Mouse (Mus musculus) megakaryocyte, embryonic 14.5 days (primary cell): ENCODE measurements at regions not wholly inside any gene's neighbourhood (a gene's known extent, or its start where the extent isn't known, plus 50 kb on each side); places are given as distances from the start of the nearest gene placed in this dataset.

Source experiments
- H3K27me3 ChIP-seq: replicated peaks from 2 replicates; pipeline ENCODE3; 2012; ENCODE audit warnings: inconsistent platforms
- H3K36me3 ChIP-seq: replicated peaks from 2 replicates; pipeline ENCODE3; 2012; ENCODE audit warnings: low read length, inconsistent platforms, mixed read lengths
- H3K4me1 ChIP-seq: 2 replicates; pipeline ENCODE4 v1.6.1; 2012; ENCODE audit warnings: inconsistent platforms
- H3K4me3 ChIP-seq: replicated peaks from 2 replicates; pipeline ENCODE3; 2012; ENCODE audit warnings: moderate library complexity, mild to moderate bottlenecking, inconsistent platforms
- H3K9me3 ChIP-seq: 2 replicates; pipeline ENCODE4 v1.6.1; 2012; ENCODE audit warnings: inconsistent platforms
- FLI1 ChIP-seq: IDR thresholded peaks from 2 replicates; pipeline ENCODE4 v1.6.1; 2012; ENCODE audit warnings: low read length, inconsistent platforms, mixed read lengths
- GATA1 ChIP-seq: IDR thresholded peaks from 3 replicates; pipeline ENCODE4 v1.6.1; 2012; ENCODE audit warnings: mixed read lengths, low read length, inconsistent platforms, borderline replicate concordance

DNA sequence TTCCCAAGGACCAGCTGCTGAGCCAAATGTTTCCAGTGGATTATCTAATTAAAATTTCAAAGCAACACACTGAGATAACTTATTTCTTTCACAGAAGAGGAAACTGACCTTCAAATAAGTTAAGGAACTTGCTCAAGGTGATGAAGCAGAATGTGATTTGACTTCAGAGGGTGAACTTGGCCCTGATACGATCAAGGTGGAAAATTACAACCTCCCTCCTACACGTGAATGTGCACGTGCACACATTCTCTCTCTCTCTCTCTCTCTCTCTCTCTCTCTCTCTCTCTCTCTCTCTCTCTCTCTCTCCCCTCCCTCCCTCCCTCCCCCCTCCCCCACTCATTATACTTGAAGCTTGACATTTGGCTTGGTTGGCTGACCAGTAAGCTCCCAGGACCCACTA is 131.8 kb upstream of the Cxcr4 start:
- no peak overlapping the region for H3K4me3 ChIP-seq
- no peaks in the 10 kb centered on the region for H3K4me1 ChIP-seq
- H3K9me3 ChIP-seq = no peaks in the 10 kb centered on the region
- H3K36me3 ChIP-seq = no peaks in the 10 kb centered on the region
- no peak for TF ChIP-seq FLI1
- TF ChIP-seq GATA1 = no peak
- no peaks in the 10 kb centered on the region for H3K27me3 ChIP-seq

DNA sequence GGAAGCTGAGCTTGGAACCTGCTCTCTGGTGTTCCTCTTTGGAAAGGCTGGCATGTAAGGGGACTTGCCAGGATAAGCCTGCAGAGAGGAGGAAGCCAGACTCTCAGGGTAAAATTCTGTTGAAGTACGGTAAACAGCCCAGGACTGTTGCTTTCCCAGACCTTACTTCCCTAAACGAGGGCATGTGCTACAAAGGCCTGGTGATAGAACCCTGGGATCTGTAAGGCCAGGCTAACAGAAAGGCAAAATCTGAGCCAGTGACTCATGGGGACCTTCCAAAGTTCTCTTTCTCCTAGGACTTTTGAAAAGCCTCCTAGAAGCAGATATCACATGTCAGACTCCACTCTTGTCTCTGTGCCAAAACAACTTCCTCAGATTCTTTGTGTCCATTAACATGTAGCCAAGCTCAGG is 130.0 kb upstream of the Cxcr4 start:
- Histone ChIP-seq H3K27me3 (no peaks in the 10 kb centered on the region), H3K9me3 (no peaks in the 10 kb centered on the region), H3K4me3 (no peak overlapping the region), H3K36me3 (no peaks in the 10 kb centered on the region), H3K4me1 (peaks cover 7% of the 10 kb centered on the region)
- TF ChIP-seq FLI1 (no peak), GATA1 (no peak)

DNA sequence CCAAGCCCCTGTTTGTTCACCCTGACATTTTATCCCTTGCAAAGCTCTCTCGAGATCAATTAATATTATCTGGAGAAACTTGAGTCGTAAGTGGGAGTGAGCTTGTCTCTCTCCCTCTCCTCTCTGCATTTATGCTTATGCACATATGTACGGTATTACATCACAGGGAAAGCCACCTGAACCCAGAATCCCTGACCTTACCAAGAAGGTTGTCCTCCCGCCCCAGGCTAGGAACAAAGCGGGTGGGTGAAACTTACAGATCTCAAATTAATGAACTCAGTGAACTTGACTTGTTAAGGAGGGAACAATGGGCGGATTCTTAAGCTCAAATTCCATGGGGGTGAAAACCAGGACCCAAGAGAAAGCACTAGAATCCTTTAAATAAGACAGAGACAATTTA is 122.8 kb upstream of the Cxcr4 start:
- no peak for TF ChIP-seq GATA1
- TF ChIP-seq FLI1 = no peak
- H3K9me3 ChIP-seq = no peaks in the 10 kb centered on the region; the same call in 1 of the 2 replicates
- peaks cover 8% of the 10 kb centered on the region for H3K27me3 ChIP-seq
- peaks cover 12% of the 10 kb centered on the region for H3K4me1 ChIP-seq
- H3K36me3 ChIP-seq = no peaks in the 10 kb centered on the region
- H3K4me3 ChIP-seq = no peak overlapping the region

DNA sequence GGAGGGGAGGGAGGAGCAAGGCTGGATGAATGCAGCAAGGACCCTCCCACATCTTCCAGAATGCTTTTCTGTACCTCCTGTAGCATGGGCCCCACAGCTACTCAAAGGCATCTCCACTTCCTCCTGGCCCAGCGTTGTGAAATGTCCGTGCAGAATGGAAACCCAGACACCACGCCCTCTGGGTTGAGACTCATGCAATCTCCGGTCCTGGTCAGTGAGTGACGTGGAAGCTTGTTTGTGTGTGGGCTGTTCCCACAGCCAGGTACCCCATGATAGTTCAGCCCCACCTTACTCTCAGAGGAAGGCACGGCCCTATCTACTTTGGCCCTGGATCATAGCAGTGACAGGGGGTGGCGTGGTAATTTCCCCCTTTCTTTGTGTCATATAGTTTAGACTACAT is 120.8 kb upstream of the Cxcr4 start:
- Histone ChIP-seq H3K27me3 (peaks cover 8% of the 10 kb centered on the region), H3K36me3 (no peaks in the 10 kb centered on the region), H3K4me3 (peak overlapping the region; percentile 57), H3K9me3 (no peaks in the 10 kb centered on the region; the same call in 1 of the 2 replicates), H3K4me1 (peaks cover 6% of the 10 kb centered on the region; the same call in 1 of the 2 replicates)
- TF ChIP-seq FLI1 (no peak), GATA1 (no peak)

DNA sequence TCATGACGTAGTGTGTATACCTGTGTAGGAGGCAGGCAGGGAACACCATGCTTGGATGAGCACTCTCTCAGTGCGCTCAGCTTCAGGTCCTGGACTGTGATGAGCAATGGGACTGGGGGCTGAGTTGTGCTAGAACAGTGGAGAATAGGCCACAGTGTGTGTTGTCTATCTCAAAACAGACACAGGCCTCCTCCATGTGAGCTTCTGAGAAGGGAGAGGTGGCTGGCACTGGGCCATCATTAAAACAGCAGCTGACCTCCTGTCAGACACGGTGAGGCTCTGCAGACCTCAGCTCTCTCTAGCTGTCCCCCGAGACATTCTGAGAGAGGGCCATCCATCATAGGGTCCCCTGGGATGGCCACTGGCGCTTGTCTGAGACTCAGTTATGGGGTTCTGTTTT is 119.0 kb upstream of the Cxcr4 start:
- H3K27me3 ChIP-seq = peaks cover 8% of the 10 kb centered on the region
- TF ChIP-seq FLI1 = no peak
- TF ChIP-seq GATA1 = no peak
- H3K4me3 ChIP-seq = peak overlapping the region; percentile 33

DNA sequence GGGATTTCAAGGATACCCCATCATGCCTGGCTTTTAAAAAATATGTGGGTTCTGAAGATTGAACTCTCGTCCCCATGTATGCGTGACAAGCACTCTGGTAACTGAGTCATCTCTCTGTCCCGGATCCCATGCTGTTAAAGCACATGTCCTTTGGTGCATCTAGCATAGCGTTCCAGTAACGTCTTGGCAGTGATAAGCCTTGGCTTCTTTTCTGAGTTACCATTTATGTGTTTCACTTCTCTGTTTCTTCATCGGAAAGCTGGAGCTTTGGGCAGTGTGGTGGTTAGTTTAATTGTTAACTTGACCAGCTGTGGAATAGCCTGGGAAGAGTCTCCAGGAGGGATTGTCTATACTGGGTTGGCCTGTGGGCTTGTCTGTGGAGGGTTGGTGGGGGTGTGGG is 115.7 kb upstream of the Cxcr4 start:
- Histone ChIP-seq H3K4me1 (peaks cover 8% of the 10 kb centered on the region; the same call in 1 of the 2 replicates), H3K4me3 (no peak overlapping the region), H3K9me3 (no peaks in the 10 kb centered on the region; the same call in 1 of the 2 replicates), H3K27me3 (peaks cover 5% of the 10 kb centered on the region), H3K36me3 (no peaks in the 10 kb centered on the region)
- TF ChIP-seq GATA1 (no peak), FLI1 (no peak)

More for the DNA sequence above, 119.0 kb upstream of the Cxcr4 start:
- Histone ChIP-seq H3K4me1 (peaks cover 6% of the 10 kb centered on the region; the same call in 1 of the 2 replicates), H3K9me3 (no peaks in the 10 kb centered on the region; the same call in 1 of the 2 replicates), H3K36me3 (no peaks in the 10 kb centered on the region)

DNA sequence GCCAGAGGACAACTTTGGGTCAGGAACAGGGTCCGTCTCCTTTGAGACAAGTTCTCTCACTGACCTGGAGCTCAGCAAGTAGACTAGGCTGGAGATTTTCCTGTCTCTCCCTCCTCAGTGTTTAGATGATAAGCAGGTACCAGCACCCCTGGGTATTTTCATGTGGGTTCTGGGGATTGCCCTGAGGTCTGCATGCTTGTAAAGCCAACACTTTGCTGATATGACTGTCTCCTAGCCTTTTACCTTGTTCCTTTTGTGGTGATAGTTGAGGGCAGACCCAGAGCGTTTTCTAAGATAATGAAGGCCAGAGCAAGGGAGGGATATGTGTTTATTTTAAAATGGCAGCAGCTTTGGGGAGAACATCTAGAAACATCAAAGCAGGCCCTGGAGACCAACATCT is 114.1 kb upstream of the Cxcr4 start:
- TF ChIP-seq FLI1 (no peak), GATA1 (no peak)
- Histone ChIP-seq H3K4me3 (no peak overlapping the region), H3K4me1 (peaks cover 8% of the 10 kb centered on the region; the same call in 1 of the 2 replicates), H3K27me3 (peaks cover 4% of the 10 kb centered on the region), H3K36me3 (no peaks in the 10 kb centered on the region), H3K9me3 (no peaks in the 10 kb centered on the region; the same call in 1 of the 2 replicates)

DNA sequence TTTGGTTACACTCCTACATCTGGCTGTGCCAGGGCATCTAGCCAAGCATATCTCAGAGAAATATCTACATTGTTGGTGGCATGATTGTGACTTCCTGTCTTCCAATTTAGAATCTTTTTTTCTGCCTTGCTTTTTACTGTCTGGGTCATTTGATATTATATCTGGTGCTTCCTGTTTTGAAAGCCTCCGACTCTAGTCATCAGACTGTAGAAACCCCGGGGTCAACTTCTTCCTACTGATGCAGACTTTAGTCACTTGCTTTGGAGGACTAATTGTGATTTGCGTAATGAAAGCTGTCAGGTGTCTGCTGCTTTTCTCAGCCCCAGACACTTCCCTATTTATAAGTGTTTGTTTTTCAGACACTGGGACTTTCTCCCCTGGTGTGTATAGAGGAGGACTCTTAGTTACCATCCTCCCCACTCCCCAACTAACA is 113.0 kb upstream of the Cxcr4 start:
- Histone ChIP-seq H3K9me3 (no peaks in the 10 kb centered on the region), H3K27me3 (peaks cover 2% of the 10 kb centered on the region), H3K4me1 (peaks cover 9% of the 10 kb centered on the region; the same call in 1 of the 2 replicates), H3K4me3 (no peak overlapping the region), H3K36me3 (no peaks in the 10 kb centered on the region)
- TF ChIP-seq GATA1 (no peak), FLI1 (no peak)

DNA sequence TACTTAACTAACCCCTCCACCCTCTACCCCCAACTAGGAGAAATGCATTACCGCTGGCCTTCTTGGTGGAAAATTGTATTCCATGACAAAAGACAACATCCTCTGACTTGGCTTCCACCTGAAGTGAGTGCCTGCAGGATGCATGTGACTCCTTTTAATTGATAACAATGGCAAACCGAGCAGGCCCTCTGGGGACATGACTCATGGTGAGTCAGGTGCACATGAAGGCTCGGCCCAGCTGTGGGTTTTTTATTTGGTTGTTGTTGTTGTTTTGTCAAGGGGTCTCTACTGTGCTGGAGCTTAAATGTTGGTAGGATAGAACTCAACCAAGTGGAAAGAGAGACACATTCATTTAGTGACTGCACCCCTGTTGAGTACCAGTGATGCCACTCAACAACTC is 109.2 kb upstream of the Cxcr4 start:
- Histone ChIP-seq H3K4me1 (peaks cover 9% of the 10 kb centered on the region; the same call in 1 of the 2 replicates), H3K36me3 (no peaks in the 10 kb centered on the region), H3K9me3 (no peaks in the 10 kb centered on the region; the same call in 1 of the 2 replicates), H3K27me3 (peaks cover 10% of the 10 kb centered on the region), H3K4me3 (no peak overlapping the region)
- TF ChIP-seq GATA1 = no peak
- no peak for TF ChIP-seq FLI1

DNA sequence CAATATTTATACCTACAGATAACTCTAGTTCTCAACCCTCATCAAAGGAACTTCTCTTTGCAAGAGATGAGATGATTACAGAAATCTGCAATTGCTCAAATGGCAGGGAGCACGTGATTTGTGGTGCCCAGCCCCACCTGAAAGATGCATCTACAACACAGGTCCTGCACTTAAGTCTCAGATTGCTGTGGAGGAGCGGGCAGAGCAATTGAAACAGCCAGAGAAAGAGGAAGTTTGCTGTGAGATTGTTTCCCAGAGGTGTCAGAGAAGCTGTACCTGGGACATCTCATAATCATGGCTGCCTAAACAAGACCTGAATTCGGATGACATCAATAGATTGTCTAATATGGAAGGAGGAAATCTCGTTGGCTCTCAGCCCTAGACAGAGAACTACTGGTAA is 105.9 kb upstream of the Cxcr4 start:
- Histone ChIP-seq H3K4me1 (peaks cover 7% of the 10 kb centered on the region; the same call in 1 of the 2 replicates), H3K27me3 (peaks cover 12% of the 10 kb centered on the region), H3K4me3 (no peak overlapping the region), H3K9me3 (no peaks in the 10 kb centered on the region; the same call in 1 of the 2 replicates), H3K36me3 (no peaks in the 10 kb centered on the region)
- TF ChIP-seq GATA1 (no peak), FLI1 (no peak)
